Mouse (Mus musculus): ENCODE measurements around the gene Tspan17. TPM values are rescaled to one million over a fixed set of nuclear protein-coding genes. Genes with fewer than 3 reads are reported as not detected.

Gene Tspan17
- polyA plus RNA-seq, 1 experiment from 2014 or later, result 5.7 TPM

DNA sequence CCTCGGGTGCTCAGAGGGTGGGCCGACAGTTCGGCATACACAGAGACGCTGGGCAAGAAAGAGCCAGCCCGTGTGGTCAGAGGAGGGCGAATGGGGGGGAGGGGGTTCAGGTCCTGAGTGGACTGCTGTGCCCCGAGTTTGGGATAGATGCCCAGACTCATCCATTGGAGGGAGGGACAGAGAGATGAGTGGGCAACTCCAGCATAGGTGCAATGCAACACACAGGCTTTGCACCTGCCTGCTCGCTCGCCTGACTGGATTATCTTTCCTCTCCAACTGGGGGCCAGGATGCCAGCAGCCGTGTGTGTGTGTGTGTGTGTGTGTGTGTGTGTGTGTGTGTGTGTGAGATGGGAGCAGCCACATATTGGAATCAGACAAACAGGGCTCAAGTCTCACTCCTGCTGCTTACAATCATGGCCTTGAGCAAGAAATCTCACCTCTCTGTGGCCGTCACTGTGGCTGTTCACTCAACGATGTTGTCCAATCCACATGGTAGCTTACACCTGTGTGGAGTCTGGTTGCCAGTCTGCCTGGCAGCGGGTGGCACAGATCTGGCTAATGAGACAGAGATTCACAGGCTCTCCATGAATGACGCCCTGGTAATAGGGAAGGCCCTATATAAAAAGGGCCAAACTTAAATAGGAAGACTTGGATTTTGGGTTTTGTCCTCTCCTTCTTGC lies 47.3 kb downstream of the Tspan17 start:
- Histone ChIP-seq H3K27ac (ENCODE audit: low read length) (no peak overlapping the region), H3K4me2 (ENCODE audit: low read depth, low read length) (no peak overlapping the region), H3K9me3 (replicated peaks; ENCODE audit: control insufficient read depth, low read length) (no peaks in the 10 kb centered on the region), H3K9ac (ENCODE audit: low read length) (no peak overlapping the region), H3K4me1 (ENCODE audit: control insufficient read depth, insufficient read depth, low read length) (no peaks in the 10 kb centered on the region), H3K36me3 (ENCODE audit: control insufficient read depth, insufficient read depth) (no peaks in the 10 kb centered on the region), H3K4me3 (ENCODE audit: low read length) (no peak overlapping the region), H3K27me3 (ENCODE audit: control insufficient read depth, insufficient read depth, low read length) (no peaks in the 10 kb centered on the region; the same call in 1 of the 2 replicates)
- 70% methylated on average over 14 of the region's 14 CpGs for WGBS
- ATAC-seq (replicated peaks; ENCODE audit: extremely low read depth, insufficient read depth, low FRiP score), result no peak

DNA sequence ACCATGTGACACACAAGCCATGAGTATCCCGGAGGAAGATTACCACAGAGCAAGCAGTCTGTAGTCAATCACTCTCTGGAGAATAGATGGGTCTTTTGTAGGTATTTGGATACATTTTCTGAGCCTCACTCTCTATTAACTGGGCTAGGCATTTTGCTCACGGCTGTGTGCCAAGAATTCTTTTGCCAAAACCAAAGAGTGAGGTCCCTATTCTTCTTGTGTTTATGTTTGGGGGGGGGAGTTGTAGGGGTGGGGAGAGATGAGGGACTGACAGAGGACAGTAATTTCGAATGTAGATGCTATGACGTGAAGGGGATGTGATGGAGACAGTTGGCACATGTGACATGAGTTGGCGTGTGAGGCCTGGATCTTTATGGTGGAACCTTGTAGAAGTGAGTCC lies 47.9 kb downstream of the Tspan17 start:
- 65% methylated on average over 5 of the region's 5 CpGs for WGBS
- no peak overlapping the region for H3K4me3 ChIP-seq (ENCODE audit: low read length)
- no peak for ATAC-seq (replicated peaks; ENCODE audit: extremely low read depth, insufficient read depth, low FRiP score)
- 0 out of 2 replicates have a peak, but pooled peaks cover 2% of the 10 kb centered on the region for H3K9me3 ChIP-seq (replicated peaks; ENCODE audit: control insufficient read depth, low read length)
- H3K27me3 ChIP-seq (ENCODE audit: control insufficient read depth, insufficient read depth, low read length), result no peaks in the 10 kb centered on the region; the same call in 1 of the 2 replicates
- H3K4me2 ChIP-seq (ENCODE audit: low read depth, low read length), result no peak overlapping the region
- no peaks in the 10 kb centered on the region for H3K4me1 ChIP-seq (ENCODE audit: control insufficient read depth, insufficient read depth, low read length)
- no peaks in the 10 kb centered on the region for H3K36me3 ChIP-seq (ENCODE audit: control insufficient read depth, insufficient read depth)
- H3K27ac ChIP-seq (ENCODE audit: low read length), result no peak overlapping the region
- H3K9ac ChIP-seq (ENCODE audit: low read length), result no peak overlapping the region

DNA sequence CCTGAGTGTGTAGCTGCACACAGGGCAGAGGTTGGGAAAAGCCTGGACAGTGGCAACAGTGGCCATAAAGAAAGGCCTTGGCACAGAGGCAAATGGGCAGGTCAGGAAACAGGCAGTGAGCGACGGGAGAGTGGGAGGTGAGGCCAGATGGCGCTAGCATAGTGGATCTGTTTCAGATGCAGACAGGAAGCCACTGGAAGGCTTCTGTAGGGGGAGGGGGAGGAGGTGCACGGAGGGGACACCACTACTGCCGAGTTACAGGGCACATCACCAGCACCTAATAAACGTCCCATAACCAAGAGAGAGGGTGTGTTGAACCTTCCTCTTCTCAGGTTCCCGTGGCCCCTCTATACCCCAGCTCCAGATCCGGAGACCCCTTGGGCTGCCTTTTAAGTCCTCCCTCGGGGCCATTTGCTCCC lies 48.3 kb downstream of the Tspan17 start:
- ATAC-seq (replicated peaks; ENCODE audit: extremely low read depth, insufficient read depth, low FRiP score), result no peak
- H3K27ac ChIP-seq (ENCODE audit: low read length), result no peak overlapping the region

GRCm38 (mm10) chr13:54838540-54838939 lies 49.4 kb downstream of the Tspan17 start:
- H3K9ac ChIP-seq (ENCODE audit: low read length), result no peak overlapping the region
- ATAC-seq (replicated peaks; ENCODE audit: extremely low read depth, insufficient read depth, low FRiP score), result no peak
- no peaks in the 10 kb centered on the region; the same call in none of the 2 replicates for H3K27me3 ChIP-seq (ENCODE audit: control insufficient read depth, insufficient read depth, low read length)
- no peak overlapping the region for H3K27ac ChIP-seq (ENCODE audit: low read length)
- H3K4me2 ChIP-seq (ENCODE audit: low read depth, low read length), result no peak overlapping the region
- no peaks in the 10 kb centered on the region for H3K36me3 ChIP-seq (ENCODE audit: control insufficient read depth, insufficient read depth)
- 70% methylated on average over 15 of the region's 15 CpGs for WGBS
- H3K4me3 ChIP-seq (ENCODE audit: low read length), result no peak overlapping the region
- peaks cover 6% of the 10 kb centered on the region; the same call in 1 of the 2 replicates for H3K9me3 ChIP-seq (replicated peaks; ENCODE audit: control insufficient read depth, low read length)
- H3K4me1 ChIP-seq (ENCODE audit: control insufficient read depth, insufficient read depth, low read length), result no peaks in the 10 kb centered on the region

More for the DNA sequence above, 48.3 kb downstream of the Tspan17 start:
- no peak overlapping the region for H3K4me3 ChIP-seq (ENCODE audit: low read length)
- 10% methylated on average over 9 of the region's 9 CpGs for WGBS
- H3K4me2 ChIP-seq (ENCODE audit: low read depth, low read length), result no peak overlapping the region
- H3K36me3 ChIP-seq (ENCODE audit: control insufficient read depth, insufficient read depth), result no peaks in the 10 kb centered on the region
- no peak overlapping the region for H3K9ac ChIP-seq (ENCODE audit: low read length)
- peaks cover 6% of the 10 kb centered on the region; the same call in 1 of the 2 replicates for H3K9me3 ChIP-seq (replicated peaks; ENCODE audit: control insufficient read depth, low read length)
- H3K27me3 ChIP-seq (ENCODE audit: control insufficient read depth, insufficient read depth, low read length), result no peaks in the 10 kb centered on the region; the same call in none of the 2 replicates
- no peaks in the 10 kb centered on the region for H3K4me1 ChIP-seq (ENCODE audit: control insufficient read depth, insufficient read depth, low read length)

DNA sequence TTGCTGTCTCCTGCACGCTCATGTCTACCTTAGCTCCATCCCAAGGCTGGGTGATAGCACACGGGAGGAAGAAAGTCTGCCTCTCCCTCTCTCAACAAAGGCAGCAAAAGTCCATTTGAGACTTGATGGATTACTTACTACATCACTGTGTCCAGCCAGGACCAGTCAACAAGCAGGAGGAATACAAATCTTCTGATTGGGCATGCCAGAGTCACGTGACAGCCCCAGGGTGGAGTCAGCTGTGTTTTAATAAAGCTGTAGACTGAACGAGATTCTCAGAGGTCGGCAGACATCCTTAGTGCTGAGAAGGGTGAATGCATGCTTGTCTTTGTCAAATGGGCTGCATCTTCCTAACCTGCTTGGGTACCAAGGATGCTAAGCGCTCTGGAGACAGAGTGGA lies 50.0 kb downstream of the Tspan17 start:
- Histone ChIP-seq H3K36me3 (ENCODE audit: control insufficient read depth, insufficient read depth) (no peaks in the 10 kb centered on the region), H3K9ac (ENCODE audit: low read length) (no peak overlapping the region), H3K4me1 (ENCODE audit: control insufficient read depth, insufficient read depth, low read length) (no peaks in the 10 kb centered on the region), H3K27me3 (ENCODE audit: control insufficient read depth, insufficient read depth, low read length) (no peaks in the 10 kb centered on the region; the same call in none of the 2 replicates), H3K4me2 (ENCODE audit: low read depth, low read length) (no peak overlapping the region), H3K27ac (ENCODE audit: low read length) (no peak overlapping the region), H3K4me3 (ENCODE audit: low read length) (no peak overlapping the region), H3K9me3 (replicated peaks; ENCODE audit: control insufficient read depth, low read length) (peaks cover 6% of the 10 kb centered on the region; the same call in 1 of the 2 replicates)
- 66% methylated on average over 6 of the region's 6 CpGs for WGBS
- ATAC-seq (replicated peaks; ENCODE audit: extremely low read depth, insufficient read depth, low FRiP score), result no peak

DNA sequence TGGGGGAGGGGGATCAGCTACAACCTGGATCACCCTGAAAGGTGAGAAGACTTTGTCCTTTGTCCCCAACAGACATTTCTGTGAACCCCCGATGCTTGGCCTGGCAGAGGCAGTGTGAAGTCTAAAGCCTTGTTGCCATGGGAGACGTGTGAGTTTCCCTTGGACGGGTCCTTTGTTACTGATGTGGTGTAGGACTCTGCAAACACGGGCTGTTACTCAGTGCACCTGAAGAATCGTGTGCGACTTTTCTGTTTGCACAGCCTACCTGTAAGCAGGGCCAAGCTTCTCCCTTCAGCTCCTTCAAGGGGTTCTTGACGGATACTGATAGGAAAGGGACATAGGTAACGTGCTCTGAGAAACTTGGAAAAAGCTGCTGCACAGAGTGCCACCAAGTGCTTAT lies 55.4 kb downstream of the Tspan17 start:
- H3K9me3 ChIP-seq (replicated peaks; ENCODE audit: control insufficient read depth, low read length), result peaks cover 6% of the 10 kb centered on the region; the same call in 1 of the 2 replicates
- no peak for ATAC-seq (replicated peaks; ENCODE audit: extremely low read depth, insufficient read depth, low FRiP score)
- H3K36me3 ChIP-seq (ENCODE audit: control insufficient read depth, insufficient read depth), result no peaks in the 10 kb centered on the region
- H3K27me3 ChIP-seq (ENCODE audit: control insufficient read depth, insufficient read depth, low read length), result no peaks in the 10 kb centered on the region; the same call in 1 of the 2 replicates
- H3K4me1 ChIP-seq (ENCODE audit: control insufficient read depth, insufficient read depth, low read length), result no peaks in the 10 kb centered on the region
- H3K4me2 ChIP-seq (ENCODE audit: low read depth, low read length), result no peak overlapping the region
- H3K27ac ChIP-seq (ENCODE audit: low read length), result no peak overlapping the region
- WGBS, result 59% methylated on average over 8 of the region's 8 CpGs
- no peak overlapping the region for H3K4me3 ChIP-seq (ENCODE audit: low read length)
- H3K9ac ChIP-seq (ENCODE audit: low read length), result no peak overlapping the region

Other genes starting within 250 kb of the Tspan17 start
- gene 4833439L19Rik, start 223.9 kb upstream of the Tspan17 start, polyA plus RNA-seq (2015; fragmentation: Nextera tagmentation; extraction: Ambion mirVana), result 136 and 137 TPM in 2 replicates
- 15.9 and 19.4 TPM in 2 replicates for gene Arl10, start 214.4 kb upstream of the Tspan17 start, polyA plus RNA-seq (2015; fragmentation: Nextera tagmentation; extraction: Ambion mirVana)
- 55.0 and 56.7 TPM in 2 replicates for gene Nop16, start 199.3 kb upstream of the Tspan17 start, polyA plus RNA-seq (2015; fragmentation: Nextera tagmentation; extraction: Ambion mirVana)
- gene Higd2a, start 199.2 kb upstream of the Tspan17 start, polyA plus RNA-seq (2015; fragmentation: Nextera tagmentation; extraction: Ambion mirVana), result 272 and 295 TPM in 2 replicates
- 54.8 and 58.9 TPM in 2 replicates for gene Cltb, start 178.0 kb upstream of the Tspan17 start, polyA plus RNA-seq (2015; fragmentation: Nextera tagmentation; extraction: Ambion mirVana)
- gene Faf2, start 167.6 kb upstream of the Tspan17 start, polyA plus RNA-seq (2015; fragmentation: Nextera tagmentation; extraction: Ambion mirVana), result 39.8 and 42.7 TPM in 2 replicates
- gene Rnf44, start 95.5 kb upstream of the Tspan17 start, polyA plus RNA-seq (2015; fragmentation: Nextera tagmentation; extraction: Ambion mirVana), result 42.7 and 46.5 TPM in 2 replicates
- 0.04 and 0.89 TPM in 2 replicates for gene Cdhr2, start 87.9 kb upstream of the Tspan17 start, polyA plus RNA-seq (2015; fragmentation: Nextera tagmentation; extraction: Ambion mirVana)
- gene Gprin1, start 39.5 kb upstream of the Tspan17 start, polyA plus RNA-seq (2015; fragmentation: Nextera tagmentation; extraction: Ambion mirVana), result 0.04 TPM in 1 of 2 replicates, not detected in the other
- not detected in 2 replicates for gene Sncb, start 22.8 kb upstream of the Tspan17 start, polyA plus RNA-seq (2015; fragmentation: Nextera tagmentation; extraction: Ambion mirVana)
- gene Eif4e1b, start 5.4 kb upstream of the Tspan17 start, polyA plus RNA-seq (2015; fragmentation: Nextera tagmentation; extraction: Ambion mirVana), result not detected in 2 replicates
- 1.5 and 1.7 TPM in 2 replicates for gene Unc5a, start 160.0 kb downstream of the Tspan17 start, polyA plus RNA-seq (2015; fragmentation: Nextera tagmentation; extraction: Ambion mirVana)
- 0.59 and 0.72 TPM in 2 replicates for gene Hk3, start 232.0 kb downstream of the Tspan17 start, polyA plus RNA-seq (2015; fragmentation: Nextera tagmentation; extraction: Ambion mirVana)

All from heart, embryonic 16.5 days (tissue).